Mouse (Mus musculus): ENCODE results near the gene Galnt17. TPM values are rescaled to one million over a fixed set of nuclear protein-coding genes. Genes with fewer than 3 reads are reported as not detected.

The Galnt17 gene
- polyA plus RNA-seq, 1 experiment from 2014 or later: 2.1 TPM

GRCm38 (mm10) chr5:131222498-131223244 lies 85.6 kb downstream of the Galnt17 start:
- Histone ChIP-seq H3K4me1 (ENCODE audit: insufficient read depth, low read length) (no peaks in the 10 kb centered on the region), H3K27me3 (ENCODE audit: insufficient read depth, low read length) (no peaks in the 10 kb centered on the region), H3K4me2 (replicated peaks; ENCODE audit: low read depth, low read length) (no peak overlapping the region), H3K36me3 (ENCODE audit: insufficient read depth, low read length) (no peaks in the 10 kb centered on the region), H3K9ac (replicated peaks; ENCODE audit: low read length) (no peak overlapping the region), H3K27ac (ENCODE audit: low read length) (no peak overlapping the region), H3K4me3 (ENCODE audit: low read length) (no peak overlapping the region), H3K9me3 (ENCODE audit: low read length) (no peaks in the 10 kb centered on the region)
- no peak for ATAC-seq (ENCODE audit: low FRiP score, low TSS enrichment)
- 88% methylated on average over 10 of the region's 10 CpGs for WGBS

- ATAC-seq (ENCODE audit: low FRiP score, low TSS enrichment): no peak
- H3K4me2 ChIP-seq (replicated peaks; ENCODE audit: low read depth, low read length): no peak overlapping the region
- H3K4me3 ChIP-seq (ENCODE audit: low read length): no peak overlapping the region
- no peak overlapping the region for H3K9ac ChIP-seq (replicated peaks; ENCODE audit: low read length)
- no peaks in the 10 kb centered on the region for H3K36me3 ChIP-seq (ENCODE audit: insufficient read depth, low read length)
- H3K27me3 ChIP-seq (ENCODE audit: insufficient read depth, low read length): no peaks in the 10 kb centered on the region
- no peaks in the 10 kb centered on the region for H3K4me1 ChIP-seq (ENCODE audit: insufficient read depth, low read length)
- H3K9me3 ChIP-seq (ENCODE audit: low read length): no peaks in the 10 kb centered on the region; the same call in 1 of the 2 replicates
- 85% methylated on average over 3 of the region's 3 CpGs for WGBS
- no peak overlapping the region for H3K27ac ChIP-seq (ENCODE audit: low read length)
Measured at GRCm38 (mm10) chr5:131218221-131218620, 90.1 kb downstream of the Galnt17 start.

- Histone ChIP-seq H3K9me3 (ENCODE audit: low read length) (no peaks in the 10 kb centered on the region), H3K27ac (ENCODE audit: low read length) (no peak overlapping the region), H3K4me2 (replicated peaks; ENCODE audit: low read depth, low read length) (no peak overlapping the region), H3K9ac (replicated peaks; ENCODE audit: low read length) (no peak overlapping the region), H3K27me3 (ENCODE audit: insufficient read depth, low read length) (no peaks in the 10 kb centered on the region), H3K4me3 (ENCODE audit: low read length) (no peak overlapping the region), H3K4me1 (ENCODE audit: insufficient read depth, low read length) (no peaks in the 10 kb centered on the region), H3K36me3 (ENCODE audit: insufficient read depth, low read length) (no peaks in the 10 kb centered on the region)
- 82% methylated on average over 3 of the region's 3 CpGs for WGBS
- no peak for ATAC-seq (ENCODE audit: low FRiP score, low TSS enrichment)
Measured at GRCm38 (mm10) chr5:131211618-131212017, 96.7 kb downstream of the Galnt17 start.

DNA sequence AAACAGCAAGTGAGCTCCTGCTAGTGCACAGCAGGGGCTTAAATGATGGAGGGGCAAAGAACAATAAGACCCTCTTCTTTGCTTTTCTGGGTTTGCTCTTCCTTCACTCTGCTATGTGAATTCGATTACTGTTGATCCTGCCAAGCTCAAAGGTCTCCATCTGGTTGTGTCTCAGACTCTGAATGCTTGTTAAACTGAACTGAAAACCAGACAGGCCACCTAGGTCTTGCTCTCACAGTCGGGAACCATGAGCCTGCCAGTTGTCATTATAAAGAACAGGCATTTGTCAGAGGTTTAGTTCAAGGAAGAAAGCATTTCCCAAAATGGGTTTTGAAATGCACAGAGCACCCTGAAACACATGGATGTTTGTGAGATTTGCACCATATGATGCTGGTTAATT lies 107.2 kb downstream of the Galnt17 start:
- H3K27me3 ChIP-seq (ENCODE audit: insufficient read depth, low read length): no peaks in the 10 kb centered on the region
- no peak overlapping the region for H3K9ac ChIP-seq (replicated peaks; ENCODE audit: low read length)
- ATAC-seq (ENCODE audit: low FRiP score, low TSS enrichment): no peak
- no peak overlapping the region for H3K27ac ChIP-seq (ENCODE audit: low read length)
- H3K4me3 ChIP-seq (ENCODE audit: low read length): no peak overlapping the region
- no peaks in the 10 kb centered on the region for H3K36me3 ChIP-seq (ENCODE audit: insufficient read depth, low read length)
- no peak overlapping the region for H3K4me2 ChIP-seq (replicated peaks; ENCODE audit: low read depth, low read length)
- no peaks in the 10 kb centered on the region for H3K9me3 ChIP-seq (ENCODE audit: low read length)
- no peaks in the 10 kb centered on the region for H3K4me1 ChIP-seq (ENCODE audit: insufficient read depth, low read length)
- WGBS: 82% methylated on average over 2 of the region's 2 CpGs

DNA sequence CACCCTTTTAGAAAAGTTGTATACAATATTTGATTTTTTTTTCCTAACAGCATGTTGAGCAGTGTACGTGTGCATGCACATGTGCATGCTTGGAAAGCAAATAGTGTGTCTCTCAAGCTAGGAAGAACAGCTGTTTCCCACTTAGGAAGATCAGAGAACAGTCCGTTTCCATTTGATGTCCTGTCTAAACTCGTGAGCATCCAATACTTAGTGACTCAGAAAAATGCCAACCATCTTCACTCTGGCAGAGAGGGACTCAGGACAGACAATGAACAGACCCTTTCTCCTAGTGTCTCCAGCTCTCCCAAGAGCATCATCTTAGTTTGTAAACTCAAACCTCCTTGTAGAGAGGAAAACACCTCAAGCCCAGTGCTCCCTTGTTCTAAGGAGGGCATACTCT lies 116.0 kb downstream of the Galnt17 start:
- H3K4me3 ChIP-seq (ENCODE audit: low read length): no peak overlapping the region
- H3K27me3 ChIP-seq (ENCODE audit: insufficient read depth, low read length): no peaks in the 10 kb centered on the region
- ATAC-seq (ENCODE audit: low FRiP score, low TSS enrichment): no peak
- 74% methylated on average over 3 of the region's 3 CpGs for WGBS
- H3K36me3 ChIP-seq (ENCODE audit: insufficient read depth, low read length): no peaks in the 10 kb centered on the region
- H3K4me2 ChIP-seq (replicated peaks; ENCODE audit: low read depth, low read length): no peak overlapping the region
- no peak overlapping the region for H3K9ac ChIP-seq (replicated peaks; ENCODE audit: low read length)
- no peaks in the 10 kb centered on the region for H3K4me1 ChIP-seq (ENCODE audit: insufficient read depth, low read length)
- H3K27ac ChIP-seq (ENCODE audit: low read length): no peak overlapping the region
- H3K9me3 ChIP-seq (ENCODE audit: low read length): no peaks in the 10 kb centered on the region

GRCm38 (mm10) chr5:131184566-131184965 lies 123.7 kb downstream of the Galnt17 start:
- Histone ChIP-seq H3K36me3 (ENCODE audit: insufficient read depth, low read length) (no peaks in the 10 kb centered on the region), H3K9ac (replicated peaks; ENCODE audit: low read length) (no peak overlapping the region), H3K4me3 (ENCODE audit: low read length) (no peak overlapping the region), H3K4me2 (replicated peaks; ENCODE audit: low read depth, low read length) (no peak overlapping the region), H3K4me1 (ENCODE audit: insufficient read depth, low read length) (no peaks in the 10 kb centered on the region), H3K9me3 (ENCODE audit: low read length) (no peaks in the 10 kb centered on the region), H3K27ac (ENCODE audit: low read length) (no peak overlapping the region), H3K27me3 (ENCODE audit: insufficient read depth, low read length) (no peaks in the 10 kb centered on the region)
- ATAC-seq (ENCODE audit: low FRiP score, low TSS enrichment): no peak

DNA sequence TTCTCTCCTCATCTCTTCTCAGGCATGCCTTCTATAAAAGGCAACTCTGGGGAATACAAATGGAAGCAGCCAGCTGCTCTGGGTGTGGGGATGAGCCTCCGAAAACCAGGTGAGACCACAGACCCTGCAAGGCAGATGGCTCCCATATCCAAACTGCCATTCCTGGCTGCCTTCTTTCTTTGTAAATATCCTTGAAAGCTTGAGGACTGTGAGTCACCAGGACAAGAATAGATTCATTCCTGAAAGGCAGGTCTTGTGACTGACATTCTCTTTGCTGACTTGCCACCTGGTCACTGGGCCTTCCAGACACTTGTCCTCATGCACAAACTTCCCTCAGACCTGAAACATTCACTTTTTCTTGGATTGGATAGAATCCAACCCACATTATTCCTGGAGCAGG lies 127.1 kb downstream of the Galnt17 start:
- Histone ChIP-seq H3K4me1 (ENCODE audit: insufficient read depth, low read length) (no peaks in the 10 kb centered on the region), H3K4me2 (replicated peaks; ENCODE audit: low read depth, low read length) (no peak overlapping the region), H3K9ac (replicated peaks; ENCODE audit: low read length) (no peak overlapping the region), H3K36me3 (ENCODE audit: insufficient read depth, low read length) (no peaks in the 10 kb centered on the region), H3K4me3 (ENCODE audit: low read length) (no peak overlapping the region), H3K9me3 (ENCODE audit: low read length) (no peaks in the 10 kb centered on the region), H3K27ac (ENCODE audit: low read length) (no peak overlapping the region), H3K27me3 (ENCODE audit: insufficient read depth, low read length) (no peaks in the 10 kb centered on the region)
- WGBS: 80% methylated on average over 1 of the region's 1 CpGs
- ATAC-seq (ENCODE audit: low FRiP score, low TSS enrichment): no peak

DNA sequence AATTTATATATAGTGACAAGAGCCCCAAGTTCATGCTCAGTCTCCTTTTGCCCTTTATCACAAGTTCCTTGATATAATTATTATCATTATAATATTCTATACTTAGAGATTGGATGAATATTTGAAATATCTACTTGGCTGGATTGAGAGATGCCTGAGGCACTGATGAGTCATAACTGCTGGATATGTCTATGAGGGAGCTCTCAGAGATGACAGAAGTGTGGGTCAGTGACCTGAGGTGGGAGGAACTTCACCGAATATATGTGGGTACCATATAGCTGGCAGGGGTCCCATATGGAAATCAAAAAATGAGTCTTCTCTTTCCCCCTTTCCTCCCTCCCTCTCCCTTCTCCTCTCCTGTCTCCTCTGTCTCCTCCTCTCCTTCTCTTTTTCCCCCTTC lies 127.5 kb downstream of the Galnt17 start:
- WGBS: 77% methylated on average over 1 of the region's 1 CpGs
- Histone ChIP-seq H3K4me3 (ENCODE audit: low read length) (no peak overlapping the region), H3K4me2 (replicated peaks; ENCODE audit: low read depth, low read length) (no peak overlapping the region), H3K4me1 (ENCODE audit: insufficient read depth, low read length) (no peaks in the 10 kb centered on the region), H3K9me3 (ENCODE audit: low read length) (no peaks in the 10 kb centered on the region), H3K27me3 (ENCODE audit: insufficient read depth, low read length) (no peaks in the 10 kb centered on the region), H3K9ac (replicated peaks; ENCODE audit: low read length) (no peak overlapping the region), H3K27ac (ENCODE audit: low read length) (no peak overlapping the region), H3K36me3 (ENCODE audit: insufficient read depth, low read length) (no peaks in the 10 kb centered on the region)
- ATAC-seq (ENCODE audit: low FRiP score, low TSS enrichment): no peak

GRCm38 (mm10) chr5:131177851-131178250 lies 130.4 kb downstream of the Galnt17 start:
- no peak overlapping the region for H3K9ac ChIP-seq (replicated peaks; ENCODE audit: low read length)
- H3K4me1 ChIP-seq (ENCODE audit: insufficient read depth, low read length): no peaks in the 10 kb centered on the region
- H3K27ac ChIP-seq (ENCODE audit: low read length): no peak overlapping the region
- 61% methylated on average over 7 of the region's 7 CpGs for WGBS
- H3K4me2 ChIP-seq (replicated peaks; ENCODE audit: low read depth, low read length): no peak overlapping the region
- no peaks in the 10 kb centered on the region for H3K27me3 ChIP-seq (ENCODE audit: insufficient read depth, low read length)
- H3K9me3 ChIP-seq (ENCODE audit: low read length): no peaks in the 10 kb centered on the region
- no peak overlapping the region for H3K4me3 ChIP-seq (ENCODE audit: low read length)
- no peaks in the 10 kb centered on the region for H3K36me3 ChIP-seq (ENCODE audit: insufficient read depth, low read length)
- no peak for ATAC-seq (ENCODE audit: low FRiP score, low TSS enrichment)

DNA sequence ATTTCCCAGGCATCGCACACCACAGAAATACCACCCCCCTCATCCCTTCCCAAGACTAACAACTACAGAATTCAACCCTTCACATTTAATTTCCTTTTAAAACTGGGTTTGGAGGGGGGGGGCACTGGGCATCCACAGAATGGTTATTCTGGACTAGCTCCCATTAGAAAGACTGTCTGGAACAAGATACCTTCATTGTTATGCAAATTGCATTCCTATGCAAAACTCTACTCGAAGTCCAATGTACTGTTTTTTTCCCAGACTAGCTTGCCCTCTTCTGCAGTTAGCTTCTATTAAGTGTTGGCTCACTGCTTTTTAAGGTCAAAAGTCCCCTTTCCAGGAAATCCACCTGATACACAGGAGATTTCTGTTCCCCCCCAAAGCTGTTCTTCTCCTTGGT lies 131.1 kb downstream of the Galnt17 start:
- Histone ChIP-seq H3K4me3 (ENCODE audit: low read length) (no peak overlapping the region), H3K4me1 (ENCODE audit: insufficient read depth, low read length) (no peaks in the 10 kb centered on the region), H3K27ac (ENCODE audit: low read length) (no peak overlapping the region), H3K36me3 (ENCODE audit: insufficient read depth, low read length) (no peaks in the 10 kb centered on the region), H3K9ac (replicated peaks; ENCODE audit: low read length) (no peak overlapping the region), H3K4me2 (replicated peaks; ENCODE audit: low read depth, low read length) (no peak overlapping the region), H3K9me3 (ENCODE audit: low read length) (no peaks in the 10 kb centered on the region), H3K27me3 (ENCODE audit: insufficient read depth, low read length) (no peaks in the 10 kb centered on the region)
- 59% methylated on average over 2 of the region's 2 CpGs for WGBS
- no peak for ATAC-seq (ENCODE audit: low FRiP score, low TSS enrichment)

Measured in kidney, embryonic 16.5 days (tissue).